Mouse (Mus musculus): ENCODE results near the gene Cep95. TPM values are rescaled to one million over a fixed set of nuclear protein-coding genes. Genes with fewer than 3 reads are reported as not detected.
"Not testable (repeated sequence)": the region's sequence is repeated elsewhere in the genome, so short reads cannot be mapped to it uniquely, and the experiment has no call there.

Cep95 gene
- polyA plus RNA-seq (2015; fragmentation: Nextera tagmentation; extraction: Ambion mirVana), result 23.1 and 23.6 TPM in 2 replicates

- ATAC-seq (ENCODE audit: insufficient number of reproducible peaks, low FRiP score, low TSS enrichment, low read depth), result peak; percentile 93
- H3K9me3 ChIP-seq (replicated peaks), result no peaks in the 10 kb centered on the region
- WGBS, result under 1% methylated on average over 58 of the region's 58 CpGs
Observed at GRCm38 (mm10) chr11:106788775-106789459, at the start of gene Cep95, which contains the start of gene Ddx5. Gene Cep95 (plus strand): TSS chr11:106789252. Gene Ddx5 (minus strand): TSS chr11:106789185.

GRCm38 (mm10) chr11:106740724-106741123, 48.3 kb upstream of the Cep95 start:
- not testable (repeated sequence) for H3K27me3 ChIP-seq; H3K4me2 ChIP-seq (replicated peaks); H3K9ac ChIP-seq; H3K36me3 ChIP-seq; H3K9me3 ChIP-seq (replicated peaks); H3K27ac ChIP-seq (replicated peaks); H3K4me1 ChIP-seq; ATAC-seq (ENCODE audit: insufficient number of reproducible peaks, low FRiP score, low TSS enrichment, low read depth); H3K4me3 ChIP-seq (replicated peaks)
- WGBS, result 93% methylated on average over 5 of the region's 8 CpGs

More at GRCm38 (mm10) chr11:106788775-106789459, at the start of gene Cep95, which contains the start of gene Ddx5:
- peaks cover 20% of the 10 kb centered on the region for H3K4me1 ChIP-seq
- peaks cover 24% of the 10 kb centered on the region for H3K36me3 ChIP-seq
- peak within 1 kb of the TSS; percentile 100 for H3K27ac ChIP-seq (replicated peaks)
- H3K27me3 ChIP-seq, result no peaks in the 10 kb centered on the region
- H3K4me3 ChIP-seq (replicated peaks), result peak within 1 kb of the TSS; percentile 82
- H3K4me2 ChIP-seq (replicated peaks), result peak within 1 kb of the TSS; percentile 71
- peak within 1 kb of the TSS; percentile 93 for H3K9ac ChIP-seq

- Histone ChIP-seq H3K4me1 (peaks cover 4% of the 10 kb centered on the region; the same call in 1 of the 2 replicates), H3K9me3 (replicated peaks) (no peaks in the 10 kb centered on the region), H3K4me3 (replicated peaks) (no peak overlapping the region), H3K27me3 (no peaks in the 10 kb centered on the region), H3K4me2 (replicated peaks) (no peak overlapping the region), H3K9ac (no peak overlapping the region), H3K27ac (replicated peaks) (no peak overlapping the region), H3K36me3 (no peaks in the 10 kb centered on the region)
- 65% methylated on average over 6 of the region's 6 CpGs for WGBS
- ATAC-seq (ENCODE audit: insufficient number of reproducible peaks, low FRiP score, low TSS enrichment, low read depth), result no peak
Observed at GRCm38 (mm10) chr11:106741232-106741631, 47.8 kb upstream of the Cep95 start.

GRCm38 (mm10) chr11:106741826-106742225, 47.2 kb upstream of the Cep95 start:
- Histone ChIP-seq H3K27ac (replicated peaks) (no peak overlapping the region), H3K4me2 (replicated peaks) (no peak overlapping the region), H3K36me3 (no peaks in the 10 kb centered on the region), H3K4me1 (peaks cover 4% of the 10 kb centered on the region; the same call in 1 of the 2 replicates), H3K4me3 (replicated peaks) (no peak overlapping the region), H3K27me3 (no peaks in the 10 kb centered on the region), H3K9ac (no peak overlapping the region), H3K9me3 (replicated peaks) (no peaks in the 10 kb centered on the region)
- WGBS, result 92% methylated on average over 3 of the region's 3 CpGs
- ATAC-seq (ENCODE audit: insufficient number of reproducible peaks, low FRiP score, low TSS enrichment, low read depth), result no peak

GRCm38 (mm10) chr11:106742388-106742841, 46.6 kb upstream of the Cep95 start:
- H3K36me3 ChIP-seq, result no peaks in the 10 kb centered on the region
- no peak for ATAC-seq (ENCODE audit: insufficient number of reproducible peaks, low FRiP score, low TSS enrichment, low read depth)

GRCm38 (mm10) chr11:106744949-106745348, 44.1 kb upstream of the Cep95 start:
- Histone ChIP-seq H3K9ac (no peak overlapping the region), H3K27ac (replicated peaks) (no peak overlapping the region), H3K27me3 (no peaks in the 10 kb centered on the region), H3K36me3 (no peaks in the 10 kb centered on the region), H3K4me2 (replicated peaks) (no peak overlapping the region), H3K9me3 (replicated peaks) (no peaks in the 10 kb centered on the region), H3K4me3 (replicated peaks) (no peak overlapping the region), H3K4me1 (no peaks in the 10 kb centered on the region)
- no peak for ATAC-seq (ENCODE audit: insufficient number of reproducible peaks, low FRiP score, low TSS enrichment, low read depth)
- WGBS, result 87% methylated on average over 5 of the region's 5 CpGs

More at GRCm38 (mm10) chr11:106742388-106742841, 46.6 kb upstream of the Cep95 start:
- Histone ChIP-seq H3K9ac (no peak overlapping the region), H3K4me1 (no peaks in the 10 kb centered on the region), H3K27me3 (no peaks in the 10 kb centered on the region), H3K4me3 (replicated peaks) (no peak overlapping the region), H3K9me3 (replicated peaks) (no peaks in the 10 kb centered on the region), H3K27ac (replicated peaks) (no peak overlapping the region), H3K4me2 (replicated peaks) (no peak overlapping the region)
- WGBS, result 46% methylated on average over 6 of the region's 6 CpGs

- not testable (repeated sequence) for H3K9ac ChIP-seq; H3K9me3 ChIP-seq (replicated peaks); H3K4me2 ChIP-seq (replicated peaks); H3K4me3 ChIP-seq (replicated peaks); H3K27ac ChIP-seq (replicated peaks); H3K27me3 ChIP-seq; H3K4me1 ChIP-seq; H3K36me3 ChIP-seq; ATAC-seq (ENCODE audit: insufficient number of reproducible peaks, low FRiP score, low TSS enrichment, low read depth)
- WGBS, result 94% methylated on average over 7 of the region's 7 CpGs
Observed at GRCm38 (mm10) chr11:106749557-106750120, 39.4 kb upstream of the Cep95 start.

GRCm38 (mm10) chr11:106750121-106750751, 38.8 kb upstream of the Cep95 start, which contains the start of gene Pecam1:
Gene Pecam1 (minus strand): TSS chr11:106750628.
- WGBS, result 83% methylated on average over 13 of the region's 13 CpGs
- Histone ChIP-seq H3K4me1 (no peaks in the 10 kb centered on the region), H3K4me2 (replicated peaks) (no peak within 1 kb of the TSS), H3K36me3 (no peaks in the 10 kb centered on the region), H3K9ac (no peak within 1 kb of the TSS), H3K9me3 (replicated peaks) (no peaks in the 10 kb centered on the region), H3K4me3 (replicated peaks) (no peak within 1 kb of the TSS), H3K27me3 (no peaks in the 10 kb centered on the region), H3K27ac (replicated peaks) (no peak within 1 kb of the TSS)
- ATAC-seq (ENCODE audit: insufficient number of reproducible peaks, low FRiP score, low TSS enrichment, low read depth), result no peak

GRCm38 (mm10) chr11:106751039-106752018, 37.7 kb upstream of the Cep95 start, which contains the start of gene Milr1:
Gene Milr1 (plus strand): TSS chr11:106751226.
- Histone ChIP-seq H3K27me3 (no peaks in the 10 kb centered on the region), H3K4me1 (no peaks in the 10 kb centered on the region), H3K4me3 (replicated peaks) (no peak within 1 kb of the TSS), H3K36me3 (no peaks in the 10 kb centered on the region), H3K4me2 (replicated peaks) (no peak within 1 kb of the TSS), H3K27ac (replicated peaks) (no peak within 1 kb of the TSS), H3K9me3 (replicated peaks) (no peaks in the 10 kb centered on the region), H3K9ac (no peak within 1 kb of the TSS)
- no peak for ATAC-seq (ENCODE audit: insufficient number of reproducible peaks, low FRiP score, low TSS enrichment, low read depth)
- WGBS, result 80% methylated on average over 17 of the region's 17 CpGs

- H3K36me3 ChIP-seq, result no peaks in the 10 kb centered on the region
- H3K9ac ChIP-seq, result no peak overlapping the region
- 72% methylated on average over 7 of the region's 7 CpGs for WGBS
- no peak for ATAC-seq (ENCODE audit: insufficient number of reproducible peaks, low FRiP score, low TSS enrichment, low read depth)
- H3K4me1 ChIP-seq, result no peaks in the 10 kb centered on the region
- H3K4me3 ChIP-seq (replicated peaks), result no peak overlapping the region
- no peaks in the 10 kb centered on the region for H3K9me3 ChIP-seq (replicated peaks)
- H3K4me2 ChIP-seq (replicated peaks), result no peak overlapping the region
- no peaks in the 10 kb centered on the region for H3K27me3 ChIP-seq
- H3K27ac ChIP-seq (replicated peaks), result no peak overlapping the region
Observed at GRCm38 (mm10) chr11:106752103-106752502, 36.9 kb upstream of the Cep95 start.
